Mouse (Mus musculus) small intestine, adult 2 months (tissue): ENCODE results near the gene Runx1.

ENCODE experiments used
- CTCF ChIP-seq: fragments of 200-500 bp; IDR thresholded peaks from 2 replicates; pipeline ENCODE4 v1.5.1; 2012; ENCODE audit warnings: low read depth, mild to moderate bottlenecking, control low read depth, inconsistent platforms, low read length, moderate library complexity, mixed read lengths; ENCODE audit not compliant: insufficient replicate concordance, insufficient read length; ENCODE audit errors: extremely low read depth
- POLR2A ChIP-seq: fragments of 200-500 bp; IDR thresholded peaks from 2 replicates; pipeline ENCODE4 v1.6.1; 2012; ENCODE audit warnings: low read depth, mild to moderate bottlenecking, control low read depth, inconsistent platforms, low read length, moderate library complexity

DNA sequence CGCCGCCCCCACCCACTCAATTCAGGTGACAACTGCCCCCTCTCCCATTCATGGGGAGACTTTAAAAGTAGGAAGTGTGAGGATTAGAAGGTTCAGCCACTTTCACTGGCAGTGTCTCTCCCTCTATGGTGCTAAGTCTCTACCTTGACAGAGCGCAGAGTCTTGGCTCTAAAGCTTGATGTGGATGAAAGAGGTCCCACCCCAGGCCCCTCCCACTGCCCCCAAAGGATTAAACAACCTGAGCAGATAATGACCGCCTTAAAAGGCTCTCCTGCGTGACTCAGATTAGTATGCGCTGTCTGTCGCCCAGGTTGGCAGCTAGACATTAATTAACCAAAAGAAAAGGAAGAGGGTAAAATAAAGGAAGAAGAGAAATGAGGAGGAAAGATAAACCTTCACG, 215.5 kb downstream of the Runx1 start:
- TF ChIP-seq CTCF (no peak), POLR2A (no peak)
